Mouse (Mus musculus): ENCODE data around the gene Ppp1r37. TPM values are rescaled to one million over a fixed set of nuclear protein-coding genes. Genes with fewer than 3 reads are reported as not detected.

The Ppp1r37 gene
- total RNA-seq, 2 experiments from 2014 or later, result 103 to 112 TPM

- peak; percentile 67 to 74 for DNase-seq (ENCODE audit: extremely low spot score in 1 of 2, low spot score in 1 of 2)
These were observed 10.3 kb upstream of the Ppp1r37 start for GRCm38 (mm10) chr7:19572926-19573775.

- DNase-seq (ENCODE audit: extremely low spot score in 1 of 2, low spot score in 1 of 2), result no peak
These were observed 6.8 kb upstream of the Ppp1r37 start for GRCm38 (mm10) chr7:19569647-19570046.

- no peak for DNase-seq (ENCODE audit: extremely low spot score in 1 of 2, low spot score in 1 of 2)
These were observed 4.5 kb upstream of the Ppp1r37 start for GRCm38 (mm10) chr7:19567426-19567825.

- no peak for DNase-seq (ENCODE audit: extremely low spot score in 1 of 2, low spot score in 1 of 2)
These were observed 2.9 kb upstream of the Ppp1r37 start for GRCm38 (mm10) chr7:19565803-19566202.

GRCm38 (mm10) chr7:19564455-19564854 lies 1.6 kb upstream of the Ppp1r37 start:
- DNase-seq (ENCODE audit: extremely low spot score in 1 of 2, low spot score in 1 of 2), result no peak

GRCm38 (mm10) chr7:19563884-19564283 lies 1.0 kb upstream of the Ppp1r37 start:
- no peak for DNase-seq (ENCODE audit: extremely low spot score in 1 of 2, low spot score in 1 of 2)

GRCm38 (mm10) chr7:19561765-19562642 lies 872 bp downstream of the Ppp1r37 start:
- DNase-seq (ENCODE audit: extremely low spot score in 1 of 2, low spot score in 1 of 2), result peak; percentile 86 to 90

- no peak for DNase-seq (ENCODE audit: extremely low spot score in 1 of 2, low spot score in 1 of 2)
These were observed 1.5 kb downstream of the Ppp1r37 start for GRCm38 (mm10) chr7:19561431-19561764.

- no peak for DNase-seq (ENCODE audit: extremely low spot score in 1 of 2, low spot score in 1 of 2)
These were observed 2.2 kb downstream of the Ppp1r37 start for GRCm38 (mm10) chr7:19560491-19561260.

- DNase-seq (ENCODE audit: extremely low spot score in 1 of 2, low spot score in 1 of 2), result no peak
These were observed 3.9 kb downstream of the Ppp1r37 start for GRCm38 (mm10) chr7:19558965-19559364.

- no peak for DNase-seq (ENCODE audit: extremely low spot score in 1 of 2, low spot score in 1 of 2)
These were observed 4.6 kb downstream of the Ppp1r37 start for GRCm38 (mm10) chr7:19557982-19558900.

- no peak for DNase-seq (ENCODE audit: extremely low spot score in 1 of 2, low spot score in 1 of 2)
These were observed 5.8 kb downstream of the Ppp1r37 start for GRCm38 (mm10) chr7:19557086-19557485.

- DNase-seq (ENCODE audit: extremely low spot score in 1 of 2, low spot score in 1 of 2), result peak in 1 of 2 experiments; percentile 25
These were observed 8.7 kb downstream of the Ppp1r37 start for GRCm38 (mm10) chr7:19554168-19554567.

- no peak for DNase-seq (ENCODE audit: extremely low spot score in 1 of 2, low spot score in 1 of 2)
These were observed 10.4 kb downstream of the Ppp1r37 start for GRCm38 (mm10) chr7:19552443-19552842.

- DNase-seq (ENCODE audit: extremely low spot score in 1 of 2, low spot score in 1 of 2), result no peak
These were observed 11.2 kb downstream of the Ppp1r37 start for GRCm38 (mm10) chr7:19551634-19552033.

- no peak for DNase-seq (ENCODE audit: extremely low spot score in 1 of 2, low spot score in 1 of 2)
These were observed 13.5 kb downstream of the Ppp1r37 start for GRCm38 (mm10) chr7:19549394-19549793.

GRCm38 (mm10) chr7:19547344-19547969 lies 15.4 kb downstream of the Ppp1r37 start:
- DNase-seq (ENCODE audit: extremely low spot score in 1 of 2, low spot score in 1 of 2), result no peak

GRCm38 (mm10) chr7:19546007-19546406 lies 16.9 kb downstream of the Ppp1r37 start:
- no peak for DNase-seq (ENCODE audit: extremely low spot score in 1 of 2, low spot score in 1 of 2)

- no peak for DNase-seq (ENCODE audit: extremely low spot score in 1 of 2, low spot score in 1 of 2)
These were observed 19.3 kb downstream of the Ppp1r37 start for GRCm38 (mm10) chr7:19543584-19543983.

Data from layer of hippocampus, postnatal 25 days (tissue).